Mouse (Mus musculus): ENCODE measurements at regions not wholly inside any gene's neighbourhood (a gene's known extent, or its start where the extent isn't known, plus 50 kb on each side); places are given as distances from the start of the nearest gene placed in this dataset.

- TF ChIP-seq CTCF (IDR thresholded peaks at IDR 0.05; ENCODE audit: low read depth) (no peak), EP300 (optimal IDR thresholded peaks at IDR 0.05) (no peak)
These were observed 183.2 kb upstream of the Gm10131 start for GRCm38 (mm10) chr8:34294721-34295120.

Data from stomach, postnatal 0 days (tissue).